14 mouse cellular contexts compared by ENCODE assay signal in the genomic region with DNA sequence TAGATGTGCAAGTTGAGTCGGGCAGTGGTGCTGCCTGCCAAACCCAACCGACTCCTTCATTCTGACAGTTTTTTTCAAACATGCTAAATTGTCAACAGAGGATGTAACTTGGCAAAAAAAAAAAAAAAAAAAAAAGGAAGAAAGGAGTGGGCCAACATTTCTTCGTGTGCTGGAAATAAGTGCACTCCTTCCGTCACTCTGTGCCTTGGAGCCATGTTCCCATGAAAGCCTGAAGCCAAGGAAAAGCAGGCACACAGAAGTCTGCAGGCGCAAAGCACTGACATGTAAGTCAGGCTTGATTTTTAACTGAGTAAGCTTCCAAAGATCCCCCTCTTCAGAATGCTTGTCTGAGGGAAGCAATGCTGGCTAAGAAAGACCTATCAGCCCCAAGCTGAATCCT.
"Had no signal": no experiment of that assay in that cellular context is flagged by ENCODE, and none has a peak within 500 bp of the region (broad histone marks: within the 10 kb centered on the region; RNA-seq: fewer than 3 reads in every experiment).

No protein-coding gene starts in this region.

- H3K9ac ChIP-seq: limb, embryonic 15.5 days; liver, embryonic 12.5 days; lung, embryonic 15.5 days; midbrain, embryonic 12.5 days; neural tube, embryonic 13.5 days had no signal

- H3K4me1 ChIP-seq: limb, embryonic 15.5 days; liver, embryonic 12.5 days; lung, embryonic 15.5 days; midbrain, embryonic 12.5 days had no signal

- H3K27ac ChIP-seq: limb, embryonic 15.5 days; liver, embryonic 12.5 days; lung, embryonic 15.5 days; midbrain, embryonic 12.5 days; neural tube, embryonic 13.5 days had no signal

- ATAC-seq: liver, embryonic 12.5 days; midbrain, embryonic 16.5 days had no signal

- H3K4me3 ChIP-seq: limb, embryonic 15.5 days; liver, embryonic 12.5 days; lung, embryonic 15.5 days; midbrain, embryonic 12.5 days; neural tube, embryonic 13.5 days had no signal

- H3K27me3 ChIP-seq: limb, embryonic 15.5 days; liver, embryonic 12.5 days; lung, embryonic 15.5 days; midbrain, embryonic 12.5 days; neural tube, embryonic 13.5 days had no signal

- H3K4me2 ChIP-seq: limb, embryonic 15.5 days; liver, embryonic 12.5 days; lung, embryonic 15.5 days; midbrain, embryonic 12.5 days; neural tube, embryonic 13.5 days had no signal

- DNase-seq: kidney, postnatal 25 days; layer of hippocampus, adult 9-11 months; layer of hippocampus, postnatal 36 days; retina, postnatal 1 day; right cerebral cortex, postnatal 4 days; spleen, adult 18-20 months; thymus, adult 2 months; thymus, postnatal 25 days had no signal

- H3K9me3 ChIP-seq: limb, embryonic 15.5 days; liver, embryonic 12.5 days; lung, embryonic 15.5 days; midbrain, embryonic 12.5 days; neural tube, embryonic 13.5 days had no signal
